In the genomic region with DNA sequence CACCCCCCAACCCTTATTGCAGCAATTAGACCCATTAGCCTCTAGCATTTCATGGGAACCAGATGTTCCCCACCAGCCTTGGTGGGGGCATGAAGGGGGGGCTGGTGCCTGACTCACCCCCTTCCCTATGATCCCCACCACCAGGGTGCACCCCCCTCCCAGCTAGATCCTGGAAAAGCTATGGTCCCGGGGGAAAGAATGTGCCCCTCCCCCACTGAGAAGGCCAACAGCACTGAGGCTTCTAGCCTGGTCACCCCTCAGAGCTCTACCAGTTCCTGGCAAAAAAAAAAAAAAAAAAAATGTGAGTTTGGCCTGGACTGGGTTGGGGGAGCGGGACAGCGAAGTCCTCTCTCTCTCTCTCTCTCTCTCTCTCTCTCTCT, we compare ENCODE assay signal across 10 mouse cellular contexts. TPM values are rescaled to one million over a fixed set of nuclear protein-coding genes. Genes with fewer than 3 reads are reported as not detected.
DNase-seq lines count a peak whose midpoint lies in the region; ATAC-seq and TF ChIP-seq lines count a peak whose summit lies in the region.
"Had no signal": no experiment of that assay in that cellular context is flagged by ENCODE, and none has a peak within 500 bp of the region (broad histone marks: within the 10 kb centered on the region; RNA-seq: fewer than 3 reads in every experiment).

No protein-coding gene starts in this region.

- H3K27ac ChIP-seq in gastrocnemius, adult 2 months = peak overlapping the region; percentile 99
- H3K27ac ChIP-seq in neural tube, embryonic 11.5 days (ENCODE audit: low read depth, low read length) = no peak overlapping the region
- H3K27ac ChIP-seq in intestine, embryonic 16.5 days (ENCODE audit: low read length) = peak overlapping the region; percentile 68
- peak overlapping the region; percentile 99 for H3K27ac ChIP-seq in stomach, embryonic 16.5 days (ENCODE audit: low read length)

- peaks cover 29% of the 10 kb centered on the region for H3K4me1 ChIP-seq in neural tube, embryonic 11.5 days (ENCODE audit: control insufficient read depth, insufficient read depth, low read length)
- H3K4me1 ChIP-seq in intestine, embryonic 16.5 days (ENCODE audit: control insufficient read depth, insufficient read depth, low read length) = peaks cover 38% of the 10 kb centered on the region
- H3K4me1 ChIP-seq in stomach, embryonic 16.5 days (ENCODE audit: control insufficient read depth, insufficient read depth, low read length) = peaks cover 43% of the 10 kb centered on the region

- TF ChIP-seq CTCF in gastrocnemius, adult 2 months (IDR thresholded peaks at IDR 0.05) = no peak

- DNase-seq in gastrocnemius, adult 2 months = no peak
- DNase-seq in gastrocnemius, postnatal 36 days = no peak
- DNase-seq in neural tube, embryonic 11.5 days (ENCODE audit: low spot score) = no peak
- no peak for DNase-seq in neural tube, embryonic 10.5 days (ENCODE audit: extremely low spot score, low spot score)
- DNase-seq in urinary bladder, postnatal 14 days (ENCODE audit: low spot score) = no peak
- no peak for DNase-seq in gastrocnemius, postnatal 14 days

- H3K36me3 ChIP-seq in neural tube, embryonic 11.5 days (ENCODE audit: control insufficient read depth, insufficient read depth, low read length) = no peaks in the 10 kb centered on the region
- no peaks in the 10 kb centered on the region for H3K36me3 ChIP-seq in intestine, embryonic 16.5 days (ENCODE audit: control insufficient read depth, insufficient read depth, low read length)
- H3K36me3 ChIP-seq in stomach, embryonic 16.5 days (ENCODE audit: control insufficient read depth, insufficient read depth, low read length) = no peaks in the 10 kb centered on the region

- intact Hi-C loops in gastrocnemius, adult 2 months (cut with DNase I) = no loop called here
- intact Hi-C loops in gastrocnemius, postnatal 36 days (cut with DNase I) = loop anchor here (2.0 kb wide), 1 partner anchor 30 kb away; a partner anchor contains a TSS
- intact Hi-C loops in gastrocnemius, postnatal 14 days (cut with DNase I; ENCODE audit: low total_unique reads) = no loop called here

- H3K9ac ChIP-seq in neural tube, embryonic 11.5 days (ENCODE audit: low read length) = no peak overlapping the region
- H3K9ac ChIP-seq in intestine, embryonic 16.5 days (ENCODE audit: low read depth, low read length) = no peak overlapping the region
- peak overlapping the region; percentile 88; the same call in 1 of the 2 replicates for H3K9ac ChIP-seq in stomach, embryonic 16.5 days (ENCODE audit: low read length)

- H3K27me3 ChIP-seq in neural tube, embryonic 11.5 days (ENCODE audit: control insufficient read depth, insufficient read depth, low read length) = peaks cover 16% of the 10 kb centered on the region
- H3K27me3 ChIP-seq in intestine, embryonic 16.5 days (replicated peaks; ENCODE audit: control insufficient read depth, insufficient read depth, low read length) = no peaks in the 10 kb centered on the region
- H3K27me3 ChIP-seq in stomach, embryonic 16.5 days (ENCODE audit: control insufficient read depth, insufficient read depth, low read length) = no peaks in the 10 kb centered on the region

- peak overlapping the region; percentile 76 for H3K4me3 ChIP-seq in gastrocnemius, adult 2 months
- H3K4me3 ChIP-seq in neural tube, embryonic 11.5 days (ENCODE audit: low read depth, low read length) = 0 out of 2 replicates have a peak overlapping the region, but pooled peaks have one; percentile 8
- no peak overlapping the region for H3K4me3 ChIP-seq in intestine, embryonic 16.5 days (ENCODE audit: low read length)
- H3K4me3 ChIP-seq in stomach, embryonic 16.5 days (replicated peaks; ENCODE audit: low read length) = peak overlapping the region; percentile 29

- H3K4me2 ChIP-seq in neural tube, embryonic 11.5 days (ENCODE audit: low read depth) = peak overlapping the region; percentile 5; the same call in 1 of the 2 replicates
- H3K4me2 ChIP-seq in intestine, embryonic 16.5 days (ENCODE audit: low read depth, low read length) = peak overlapping the region; percentile 96; the same call in 1 of the 2 replicates
- H3K4me2 ChIP-seq in stomach, embryonic 16.5 days (ENCODE audit: low read depth, low read length) = peak overlapping the region; percentile 69

- 10% methylated on average over 3 of the region's 3 CpGs for WGBS in neural tube, embryonic 11.5 days
- 24% methylated on average over 3 of the region's 3 CpGs for WGBS in intestine, embryonic 16.5 days
- WGBS in stomach, embryonic 16.5 days = 20% methylated on average over 3 of the region's 3 CpGs

- no peak for ATAC-seq in neural tube, embryonic 11.5 days (ENCODE audit: insufficient read depth, low FRiP score, low TSS enrichment)
- ATAC-seq in intestine, embryonic 16.5 days = no peak
- ATAC-seq in stomach, embryonic 16.5 days (ENCODE audit: insufficient read depth, low FRiP score) = no peak

- H3K9me3 ChIP-seq in neural tube, embryonic 11.5 days (ENCODE audit: control insufficient read depth, low read length) = no peaks in the 10 kb centered on the region
- H3K9me3 ChIP-seq in intestine, embryonic 16.5 days (ENCODE audit: control insufficient read depth, low read length) = no peaks in the 10 kb centered on the region
- H3K9me3 ChIP-seq in stomach, embryonic 16.5 days (replicated peaks; ENCODE audit: control insufficient read depth, low read length) = no peaks in the 10 kb centered on the region

RNA-seq across cellular contexts. Expression of a gene that starts 8.5 kb away (rescaled TPM):
- 10 to 100 TPM in 1 of 2 experiments, 1 to 10 TPM in 1; 9.9 to 11.9 TPM for total RNA-seq in gastrocnemius, adult 2 months (2021)
- total RNA-seq in gastrocnemius, postnatal 36 days (2021) = 1 to 10 TPM; 9.3 to 9.9 TPM
- polyA plus RNA-seq in neural tube, embryonic 11.5 days (2014; fragmentation: Nextera tagmentation; extraction: Ambion mirVana) = 24.0 and 26.4 TPM in 2 replicates
- 13.6 and 14.7 TPM in 2 replicates for polyA plus RNA-seq in intestine, embryonic 16.5 days (2015; fragmentation: Nextera tagmentation; extraction: Ambion mirVana)
- 41.2 and 48.6 TPM in 2 replicates for polyA plus RNA-seq in stomach, embryonic 16.5 days (2015; fragmentation: Nextera tagmentation; extraction: Ambion mirVana)
- 10 to 100 TPM; 12.9 to 13.2 TPM for total RNA-seq in gastrocnemius, postnatal 14 days (2021)

RNA-seq across cellular contexts. Expression of a gene that starts 17.1 kb away (rescaled TPM):
- total RNA-seq in gastrocnemius, adult 2 months (2021) = 1 to 10 TPM; 1.2 to 1.3 TPM
- 1 to 10 TPM in 1 of 2 experiments, under 1 TPM in 1; 0.69 to 1.3 TPM for total RNA-seq in gastrocnemius, postnatal 36 days (2021)
- polyA plus RNA-seq in neural tube, embryonic 11.5 days (2014; fragmentation: Nextera tagmentation; extraction: Ambion mirVana) = 0.95 and 1.3 TPM in 2 replicates
- polyA plus RNA-seq in intestine, embryonic 16.5 days (2015; fragmentation: Nextera tagmentation; extraction: Ambion mirVana) = 9.5 and 10.3 TPM in 2 replicates
- polyA plus RNA-seq in stomach, embryonic 16.5 days (2015; fragmentation: Nextera tagmentation; extraction: Ambion mirVana) = 5.6 and 6.3 TPM in 2 replicates
- total RNA-seq in gastrocnemius, postnatal 14 days (2021) = 1 to 10 TPM; 1.0 to 1.1 TPM

RNA-seq across cellular contexts. Expression of a gene that starts 21.6 kb away (rescaled TPM):
- total RNA-seq in gastrocnemius, adult 2 months (2021) = not detected
- total RNA-seq in gastrocnemius, postnatal 36 days (2021) = not detected
- 0.20 and 0.39 TPM in 2 replicates for polyA plus RNA-seq in neural tube, embryonic 11.5 days (2014; fragmentation: Nextera tagmentation; extraction: Ambion mirVana)
- 0.13 TPM in 1 of 2 replicates, not detected in the other for polyA plus RNA-seq in intestine, embryonic 16.5 days (2015; fragmentation: Nextera tagmentation; extraction: Ambion mirVana)
- polyA plus RNA-seq in stomach, embryonic 16.5 days (2015; fragmentation: Nextera tagmentation; extraction: Ambion mirVana) = 0.16 and 0.28 TPM in 2 replicates
- total RNA-seq in gastrocnemius, postnatal 14 days (2021) = not detected
- total RNA-seq: CH12.LX had no signal
- polyA plus RNA-seq: neural tube, embryonic 14.5 days had no signal

RNA-seq across cellular contexts. Expression of a gene that starts 30.5 kb away (rescaled TPM):
- total RNA-seq in gastrocnemius, adult 2 months (2021) = 10 to 100 TPM; 14.2 TPM
- total RNA-seq in gastrocnemius, postnatal 36 days (2021) = 10 to 100 TPM; 12.8 to 13.4 TPM
- 59.7 and 66.7 TPM in 2 replicates for polyA plus RNA-seq in neural tube, embryonic 11.5 days (2014; fragmentation: Nextera tagmentation; extraction: Ambion mirVana)
- 74.2 and 77.6 TPM in 2 replicates for polyA plus RNA-seq in intestine, embryonic 16.5 days (2015; fragmentation: Nextera tagmentation; extraction: Ambion mirVana)
- polyA plus RNA-seq in stomach, embryonic 16.5 days (2015; fragmentation: Nextera tagmentation; extraction: Ambion mirVana) = 71.5 and 83.5 TPM in 2 replicates
- 10 to 100 TPM; 14.5 to 14.9 TPM for total RNA-seq in gastrocnemius, postnatal 14 days (2021)

RNA-seq across cellular contexts. Expression of a gene that starts 44.3 kb away (rescaled TPM):
- 1 to 10 TPM; 5.8 to 8.8 TPM for total RNA-seq in gastrocnemius, adult 2 months (2021)
- total RNA-seq in gastrocnemius, postnatal 36 days (2021) = 1 to 10 TPM; 7.5 to 7.6 TPM
- polyA plus RNA-seq in neural tube, embryonic 11.5 days (2014; fragmentation: Nextera tagmentation; extraction: Ambion mirVana) = 32.8 TPM in 2 replicates
- 33.2 and 38.4 TPM in 2 replicates for polyA plus RNA-seq in intestine, embryonic 16.5 days (2015; fragmentation: Nextera tagmentation; extraction: Ambion mirVana)
- polyA plus RNA-seq in stomach, embryonic 16.5 days (2015; fragmentation: Nextera tagmentation; extraction: Ambion mirVana) = 47.3 and 50.9 TPM in 2 replicates
- total RNA-seq in gastrocnemius, postnatal 14 days (2021) = 10 to 100 TPM; 14.1 to 15.6 TPM

Comparison
In these comparisons a context has a peak if more than half of its experiments do, and no peak if none do; other contexts are left out.
1. H3K4me2 ChIP-seq: peak in every context shown above with its lines; median percentile 96 in intestine, embryonic 16.5 days; 69 in stomach, embryonic 16.5 days; 5 in neural tube, embryonic 11.5 days.